Mouse (Mus musculus) left cerebral cortex, adult 8-10 months (tissue): ENCODE data around the gene Chac1. TPM values are rescaled to one million over a fixed set of nuclear protein-coding genes. Genes with fewer than 3 reads are reported as not detected.
A peak's percentile ranks its signal among the peaks of the same experiment; 100 is the strongest.

Source experiments
- DNase-seq, 2 experiments: peaks; one replicate each; pipeline ENCODE4 v3.0.0; 2022; ENCODE audit warnings: low spot score in 2 of 2
- total RNA-seq, 4 experiments: library from RNA; stranded (reverse); gene quantifications; 2 replicates each; pipeline ENCODE4 v1.2.4; 2022

Chac1 gene
- total RNA-seq, 4 experiments from 2014 or later, result 6.9 to 10.9 (median 8.1) TPM

DNA sequence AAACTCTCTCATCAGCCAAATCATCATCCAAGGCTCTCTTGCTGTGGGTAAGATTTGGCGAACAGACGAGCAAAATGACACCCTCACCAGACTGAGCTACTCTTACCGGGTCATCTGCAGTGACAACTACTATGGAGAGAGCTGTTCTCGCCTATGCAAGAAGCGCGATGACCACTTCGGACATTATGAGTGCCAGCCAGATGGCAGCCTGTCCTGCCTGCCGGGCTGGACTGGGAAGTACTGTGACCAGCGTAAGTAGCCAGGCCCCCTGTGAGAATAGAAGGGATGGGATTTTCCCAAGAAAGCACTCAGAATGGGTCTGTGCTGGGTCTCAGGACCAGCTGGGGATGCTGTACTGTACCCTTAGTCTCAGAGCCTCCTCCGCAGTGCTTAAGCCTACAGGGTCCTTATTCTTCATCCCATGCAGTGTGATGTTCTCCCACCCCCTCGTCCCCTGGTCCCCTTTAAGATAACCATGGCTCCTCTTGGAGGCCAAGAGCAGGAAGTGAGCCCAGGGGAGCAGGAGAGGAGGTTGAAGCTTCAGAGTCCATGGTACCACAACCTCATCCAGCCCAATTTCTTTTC is 23.0 kb upstream of the Chac1 start:
- no peak for DNase-seq

GRCm38 (mm10) chr2:119328546-119328945 is 22.5 kb upstream of the Chac1 start:
- DNase-seq, result no peak

GRCm38 (mm10) chr2:119329123-119329817 is 21.8 kb upstream of the Chac1 start:
- DNase-seq, result no peak

- no peak for DNase-seq
Observed at GRCm38 (mm10) chr2:119330795-119331194, 20.2 kb upstream of the Chac1 start.

DNA sequence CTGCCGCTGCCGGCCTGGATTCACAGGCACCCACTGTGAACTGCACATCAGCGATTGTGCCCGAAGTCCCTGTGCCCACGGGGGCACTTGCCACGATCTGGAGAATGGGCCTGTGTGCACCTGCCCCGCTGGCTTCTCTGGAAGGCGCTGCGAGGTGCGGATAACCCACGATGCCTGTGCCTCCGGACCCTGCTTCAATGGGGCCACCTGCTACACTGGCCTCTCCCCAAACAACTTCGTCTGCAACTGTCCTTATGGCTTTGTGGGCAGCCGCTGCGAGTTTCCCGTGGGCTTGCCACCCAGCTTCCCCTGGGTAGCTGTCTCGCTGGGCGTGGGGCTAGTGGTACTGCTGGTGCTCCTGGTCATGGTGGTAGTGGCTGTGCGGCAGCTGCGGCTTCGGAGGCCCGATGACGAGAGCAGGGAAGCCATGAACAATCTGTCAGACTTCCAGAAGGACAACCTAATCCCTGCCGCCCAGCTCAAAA is 18.8 kb upstream of the Chac1 start:
- DNase-seq, result no peak

DNA sequence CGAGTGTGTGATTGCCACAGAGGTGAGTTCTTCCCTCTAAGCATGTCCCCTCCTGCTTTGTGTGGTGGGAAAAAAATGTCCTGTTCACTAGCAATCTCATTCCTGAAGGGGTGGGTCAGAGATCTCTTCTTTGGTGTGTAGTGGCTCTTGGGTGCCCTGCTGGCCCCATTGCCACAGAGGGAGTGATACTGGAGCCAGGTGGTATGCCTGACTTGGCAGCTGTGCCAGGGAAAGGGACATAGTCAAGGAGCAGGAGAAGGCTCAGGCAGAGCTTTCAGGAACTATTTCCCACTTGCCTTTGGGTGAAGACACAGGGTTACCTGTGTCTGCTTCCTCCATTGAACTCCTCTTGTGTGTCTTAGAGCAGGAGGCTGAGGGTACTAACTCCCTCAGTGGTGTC is 16.9 kb upstream of the Chac1 start:
- DNase-seq, result no peak

GRCm38 (mm10) chr2:119334964-119335525 is 16.0 kb upstream of the Chac1 start:
- no peak for DNase-seq

DNA sequence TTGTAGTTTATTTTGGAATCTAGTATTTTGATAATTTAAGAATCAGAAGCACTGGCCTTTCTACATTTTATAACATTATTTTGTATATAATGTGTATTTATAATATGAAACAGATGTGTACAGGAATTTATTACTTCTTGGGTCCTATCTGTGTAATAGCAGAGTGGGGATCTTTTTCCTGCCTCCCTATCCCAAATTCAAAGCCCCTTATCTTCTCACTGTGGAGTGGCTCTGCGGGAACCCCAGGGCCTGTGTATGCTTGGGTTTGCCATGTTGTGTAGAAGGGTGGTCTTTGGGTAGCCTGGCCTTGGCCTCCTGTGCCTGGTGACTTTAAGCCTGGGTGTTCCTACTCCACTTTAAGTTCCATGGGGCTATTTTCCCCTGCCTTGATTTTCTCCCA is 15.5 kb upstream of the Chac1 start:
- DNase-seq, result no peak

- no peak for DNase-seq
Observed at GRCm38 (mm10) chr2:119336002-119336401, 15.0 kb upstream of the Chac1 start.

DNA sequence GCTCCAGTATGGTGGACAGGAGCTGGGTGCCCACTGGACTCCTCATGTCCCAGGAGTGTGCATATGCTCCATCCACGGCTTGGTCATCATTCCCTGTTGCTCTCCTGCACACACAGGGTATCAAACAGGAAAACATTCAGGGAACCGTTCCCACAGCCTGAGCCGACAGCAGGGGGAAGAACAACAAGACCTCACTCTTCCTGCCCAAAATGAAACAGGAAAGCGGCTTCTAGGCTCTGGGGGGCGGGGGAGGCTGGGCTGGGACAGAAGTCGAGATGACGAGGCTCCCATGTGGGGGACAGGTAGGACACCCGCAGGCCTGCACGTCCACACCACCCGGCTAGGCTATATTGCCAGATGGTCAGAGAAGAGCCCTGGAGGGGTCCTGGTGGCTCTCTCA is 14.6 kb upstream of the Chac1 start:
- DNase-seq, result no peak

DNA sequence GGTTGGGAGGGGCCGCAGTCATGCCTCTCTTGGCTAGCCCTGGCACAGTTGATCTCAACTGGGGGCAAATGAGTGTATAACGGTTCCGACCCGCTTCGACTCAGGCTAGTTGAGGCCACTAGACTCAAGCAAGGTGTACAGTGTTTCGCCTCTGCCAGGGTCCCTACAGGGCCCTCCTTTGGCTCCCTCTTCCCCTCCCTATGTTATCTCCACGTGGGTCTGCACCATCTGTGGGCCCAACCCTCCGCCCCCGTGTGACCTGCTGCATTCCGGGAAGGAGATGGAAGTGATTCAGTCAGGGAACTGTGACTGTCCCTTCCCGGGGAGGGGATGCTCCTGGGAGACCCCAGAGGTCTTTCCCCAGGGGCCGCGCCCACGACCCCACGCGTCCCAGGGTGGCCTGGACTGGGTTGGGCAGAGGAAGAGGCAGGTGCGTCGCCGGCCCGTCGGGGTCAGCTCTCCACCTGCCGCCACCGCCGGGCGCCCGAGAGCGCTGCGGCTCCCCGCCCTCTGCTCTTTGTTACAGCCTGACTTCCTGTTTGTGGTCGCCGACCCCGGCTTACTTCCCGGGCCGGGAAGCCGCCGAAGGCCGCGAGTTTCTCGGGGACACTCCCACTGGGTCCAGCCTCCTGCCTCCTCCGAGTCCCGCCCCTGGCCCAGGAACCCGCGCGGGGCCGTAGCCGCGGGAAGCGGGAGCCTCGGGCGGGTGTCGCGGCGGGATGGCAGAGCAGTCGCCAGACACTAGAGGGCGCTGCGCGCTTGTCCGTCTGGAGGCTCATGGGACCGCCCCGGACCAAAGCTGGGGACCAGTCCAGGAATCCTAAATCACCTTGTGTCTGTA is 13.4 kb upstream of the Chac1 start:
- peak; percentile 46 to 61 for DNase-seq

DNA sequence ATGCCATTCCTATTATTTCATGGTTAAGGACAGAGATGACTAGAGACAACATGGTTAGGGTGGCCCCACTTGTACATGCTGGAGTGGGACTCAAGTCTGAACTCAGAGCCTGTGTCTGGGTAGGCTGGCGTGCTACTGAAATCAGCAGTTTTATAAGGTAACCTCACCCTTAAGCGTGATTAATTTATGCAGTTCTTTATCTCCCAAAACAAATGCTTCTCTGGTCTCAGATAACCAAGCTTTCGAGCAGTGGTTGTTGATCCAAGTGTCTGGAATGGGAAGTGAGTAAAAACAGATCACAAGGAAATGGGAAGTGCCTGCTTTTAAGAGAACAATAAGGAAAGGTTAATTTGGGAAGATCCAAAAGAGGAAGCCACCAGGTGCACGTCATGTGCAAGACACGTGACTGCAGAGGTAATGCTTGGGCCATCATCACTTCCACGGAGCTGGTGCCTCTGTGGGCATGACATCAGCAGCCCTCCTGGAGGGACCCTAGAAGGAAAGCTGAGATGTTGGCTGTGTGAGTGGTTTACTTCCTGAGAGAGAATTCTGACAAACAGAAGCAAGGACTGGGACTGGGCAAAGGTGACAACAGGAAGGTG is 6.4 kb upstream of the Chac1 start:
- no peak for DNase-seq

GRCm38 (mm10) chr2:119353707-119354106 is 2.7 kb downstream of the Chac1 start:
- DNase-seq, result no peak

GRCm38 (mm10) chr2:119355089-119355488 is 4.1 kb downstream of the Chac1 start:
- no peak for DNase-seq

- no peak for DNase-seq
Observed at GRCm38 (mm10) chr2:119355651-119356050, 4.6 kb downstream of the Chac1 start.

- DNase-seq, result no peak
Observed at GRCm38 (mm10) chr2:119356310-119356709, 5.3 kb downstream of the Chac1 start.

GRCm38 (mm10) chr2:119356805-119357204 is 5.8 kb downstream of the Chac1 start:
- no peak for DNase-seq

DNA sequence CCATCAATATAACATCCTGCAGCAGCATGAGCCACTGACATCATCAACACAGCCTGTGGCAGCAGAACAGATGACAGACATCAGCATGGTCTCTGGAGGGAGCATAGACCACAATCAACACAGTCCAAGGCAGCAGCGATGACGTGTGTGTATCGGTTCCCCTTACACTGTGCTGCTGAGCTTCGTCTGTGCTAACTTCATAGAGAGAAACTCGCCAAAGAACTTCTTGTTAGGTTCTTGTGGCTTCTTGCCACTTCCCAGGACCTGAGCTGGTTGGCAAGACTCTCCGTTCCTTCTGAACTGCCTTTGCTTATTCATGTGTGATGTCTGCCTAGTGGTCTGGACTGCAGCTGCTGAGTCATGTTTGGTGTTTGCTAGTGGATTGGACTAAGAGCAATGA is 7.2 kb downstream of the Chac1 start:
- no peak for DNase-seq

- DNase-seq, result no peak
Observed at GRCm38 (mm10) chr2:119359721-119360291, 8.8 kb downstream of the Chac1 start.

DNA sequence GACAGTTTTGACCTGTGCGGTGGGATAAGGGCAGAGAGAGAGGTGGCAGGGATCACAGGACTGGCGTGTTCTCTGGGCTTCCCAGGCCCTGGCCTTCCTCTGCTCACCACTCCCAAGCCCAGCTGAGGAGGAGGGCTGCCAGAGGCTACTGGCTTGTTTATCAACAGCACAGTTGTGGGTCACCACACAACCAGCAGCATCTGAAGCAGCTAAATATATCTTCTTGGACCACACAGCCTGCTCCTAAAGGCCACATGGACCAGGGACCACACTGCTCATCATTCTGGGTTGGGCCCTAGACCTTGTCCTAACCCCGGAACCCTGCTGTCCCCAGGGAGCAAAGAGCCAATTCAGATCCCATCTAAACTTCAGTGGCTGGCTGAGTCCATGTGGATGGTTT is 13.9 kb downstream of the Chac1 start:
- no peak for DNase-seq

DNA sequence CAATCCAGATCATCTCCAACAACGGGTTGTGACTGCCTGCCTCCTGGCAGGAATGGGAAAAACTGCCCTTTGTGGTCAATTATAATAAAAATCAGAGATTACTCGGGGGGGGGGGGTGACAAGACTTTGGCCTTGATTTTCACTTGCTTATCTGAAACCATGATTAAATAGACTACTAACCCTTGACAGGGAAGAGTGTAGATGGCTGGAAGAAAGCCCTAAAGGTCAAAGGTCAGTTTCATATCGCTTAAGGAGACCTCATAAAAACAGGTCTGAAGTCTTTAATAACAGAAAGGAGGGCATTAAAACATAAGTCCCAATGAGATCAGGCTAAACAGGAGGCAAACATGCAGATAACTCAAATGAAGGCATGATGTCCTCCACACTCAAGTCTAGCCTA is 16.3 kb downstream of the Chac1 start:
- no peak for DNase-seq
